Comparison of ENCODE assay signal across 8 mouse cellular contexts in genomic region chr3:29757821-29758494, GRCm38 (mm10).
DNase-seq lines count a peak whose midpoint lies in the region; ATAC-seq and TF ChIP-seq lines count a peak whose summit lies in the region.

No protein-coding gene starts in this region.

- TF ChIP-seq CTCF in midbrain, postnatal 0 days (IDR thresholded peaks at IDR 0.05): no peak

- no peak overlapping the region for H3K27ac ChIP-seq in midbrain, postnatal 0 days (ENCODE audit: low read depth, low read length)
- no peak overlapping the region for H3K27ac ChIP-seq in midbrain, embryonic 13.5 days

- no peaks in the 10 kb centered on the region for H3K4me1 ChIP-seq in midbrain, postnatal 0 days (ENCODE audit: insufficient read depth, low read length)
- no peaks in the 10 kb centered on the region for H3K4me1 ChIP-seq in midbrain, embryonic 13.5 days (replicated peaks)

- no peak overlapping the region for H3K9ac ChIP-seq in midbrain, postnatal 0 days (replicated peaks; ENCODE audit: low read length, poor library complexity, severe bottlenecking)
- H3K9ac ChIP-seq in midbrain, embryonic 13.5 days (replicated peaks): no peak overlapping the region

- peak; percentile 31 for DNase-seq in adrenal gland, adult 2 months
- DNase-seq in adrenal gland, postnatal 4 days (ENCODE audit: low spot score in 2 of 2): no peak
- peak; percentile 31 for DNase-seq in midbrain, postnatal 0 days (ENCODE audit: low spot score)
- DNase-seq in kidney, postnatal 25 days: peak; percentile 61 to 66
- peak; percentile 10 for DNase-seq in skeletal muscle tissue, adult 2 months (ENCODE audit: low read depth, low spot score)
- DNase-seq in thymus, postnatal 10 days (ENCODE audit: low spot score in 2 of 2): no peak
- no peak for DNase-seq in embryo, embryonic 10.5 days (ENCODE audit: low spot score)

- WGBS in midbrain, postnatal 0 days: 70% methylated on average over 8 of the region's 8 CpGs
- WGBS in midbrain, embryonic 13.5 days: 82% methylated on average over 8 of the region's 8 CpGs

- H3K27me3 ChIP-seq in midbrain, postnatal 0 days (ENCODE audit: insufficient read depth, low read length): no peaks in the 10 kb centered on the region
- no peaks in the 10 kb centered on the region for H3K27me3 ChIP-seq in midbrain, embryonic 13.5 days

- no peak for ATAC-seq in midbrain, postnatal 0 days (ENCODE audit: low FRiP score)
- ATAC-seq in midbrain, embryonic 13.5 days: no peak

- H3K4me2 ChIP-seq in midbrain, postnatal 0 days (ENCODE audit: low read depth, low read length, poor library complexity, severe bottlenecking): no peak overlapping the region
- H3K4me2 ChIP-seq in midbrain, embryonic 13.5 days (replicated peaks): no peak overlapping the region

- H3K4me3 ChIP-seq in midbrain, postnatal 0 days (ENCODE audit: low read depth, low read length): no peak overlapping the region
- no peak overlapping the region for H3K4me3 ChIP-seq in midbrain, embryonic 13.5 days (replicated peaks)

- H3K9me3 ChIP-seq in midbrain, postnatal 0 days (ENCODE audit: low read length): no peaks in the 10 kb centered on the region
- H3K9me3 ChIP-seq in midbrain, embryonic 13.5 days: no peaks in the 10 kb centered on the region

- H3K36me3 ChIP-seq in midbrain, postnatal 0 days (ENCODE audit: insufficient read depth, low read length): no peaks in the 10 kb centered on the region
- H3K36me3 ChIP-seq in midbrain, embryonic 13.5 days: no peaks in the 10 kb centered on the region

Comparison
In these comparisons a context has a peak if more than half of its experiments do, and no peak if none do; other contexts are left out.
1. DNase-seq: peak in adrenal gland, adult 2 months (single experiment), midbrain, postnatal 0 days (single experiment), kidney, postnatal 25 days (2 of 2) and skeletal muscle tissue, adult 2 months (single experiment); none in adrenal gland, postnatal 4 days (0 of 2), thymus, postnatal 10 days (0 of 2) and embryo, embryonic 10.5 days (single experiment).